Mouse (Mus musculus) ES-E14 (cell line): Measurements from ENCODE around the gene Abhd4. TPM values are rescaled to one million over a fixed set of nuclear protein-coding genes. Genes with fewer than 3 reads are reported as not detected.

Experiments
- DNase-seq: peaks from one replicate; pipeline ENCODE4 v3.0.0-alpha.2; 2013; ENCODE audit warnings: low read depth, low spot score
- H3K27ac ChIP-seq: 2 replicates; pipeline ENCODE4 v1.5.1; 2012; ENCODE audit warnings: low read depth, mild to moderate bottlenecking, low read length, moderate library complexity, mixed read lengths; ENCODE audit not compliant: poor library complexity, insufficient read depth, severe bottlenecking
- H3K36me3 ChIP-seq: 2 replicates; pipeline ENCODE4 v1.6.1; 2012; ENCODE audit warnings: mild to moderate bottlenecking, low read length, moderate library complexity, mixed read lengths; ENCODE audit not compliant: control insufficient read depth, poor library complexity, insufficient read depth, severe bottlenecking
- H3K4me1 ChIP-seq, 2 experiments: fragments of 150-350 bp in 1 of 2; sonication (generic) in 1 of 2; 2 replicates each; pipeline ENCODE4 v1.6.1; 2012; ENCODE audit warnings: low read length in 2 of 2, mild to moderate bottlenecking in 1 of 2, mixed read lengths in 1 of 2; ENCODE audit not compliant: control insufficient read depth in 2 of 2, insufficient read depth in 2 of 2, poor library complexity in 1 of 2
- H3K4me3 ChIP-seq, 2 experiments: fragments of 150-350 bp in 1 of 2; sonication (generic) in 1 of 2; 2 replicates each; pipeline ENCODE4 v1.5.1; 2012; ENCODE audit warnings: low read length in 2 of 2, low read depth in 1 of 2, mild to moderate bottlenecking in 1 of 2, mixed read lengths in 1 of 2; ENCODE audit not compliant: insufficient read depth in 1 of 2, poor library complexity in 1 of 2, severe bottlenecking in 1 of 2
- H3K9ac ChIP-seq: 2 replicates; pipeline ENCODE4 v1.6.1; 2012; ENCODE audit warnings: low read depth, mild to moderate bottlenecking, low read length, mixed read lengths; ENCODE audit not compliant: poor library complexity, insufficient read depth, severe bottlenecking
- H3K9me3 ChIP-seq: fragments of 150-350 bp; sonication (generic); 2 replicates; pipeline ENCODE4 v1.6.1; 2012; ENCODE audit warnings: low read depth, mild to moderate bottlenecking, low read length; ENCODE audit not compliant: control insufficient read depth, insufficient read depth
- CHD2 ChIP-seq: IDR thresholded peaks from 2 replicates; pipeline ENCODE4 v1.6.1; 2014; ENCODE audit warnings: mild to moderate bottlenecking, low read depth, low read length, inconsistent platforms
- HCFC1 ChIP-seq: IDR thresholded peaks from 2 replicates; pipeline ENCODE4 v1.6.1; 2012; ENCODE audit warnings: low read length, inconsistent platforms, borderline replicate concordance; ENCODE audit not compliant: insufficient read depth
- MAFK ChIP-seq: IDR thresholded peaks from 2 replicates; pipeline ENCODE4 v1.6.1; 2014; ENCODE audit warnings: mild to moderate bottlenecking, low read depth, low read length, inconsistent platforms; ENCODE audit not compliant: insufficient read depth
- ZC3H11A ChIP-seq: IDR thresholded peaks from 2 replicates; pipeline ENCODE4 v1.6.1; 2012; ENCODE audit warnings: low read depth, mild to moderate bottlenecking, inconsistent platforms, low read length, borderline replicate concordance
- ZNF384 ChIP-seq: IDR thresholded peaks from 2 replicates; pipeline ENCODE4 v1.6.1; 2012; ENCODE audit warnings: low read depth, low read length, inconsistent platforms
- in situ Hi-C, 2 experiments: fragments of 600-800 bp; cut with MboI; formaldehyde crosslinking; loops; one replicate each; pipeline ENCODE4 v1.15.1; 2025; ENCODE audit warnings: low sequenced_read_pairs in 2 of 2, inconsistent platforms in 1 of 2; ENCODE audit not compliant: unreplicated experiment in 2 of 2
- total RNA-seq: library from RNA; depleted of rRNA; stranded (reverse); fragments of 300-350 nt; gene quantifications from 2 replicates; pipeline ENCODE4 v1.2.3, GENCODE M21; 2012

Gene Abhd4
- total RNA-seq, 1 experiment = 17.6 TPM

GRCm38 (mm10) chr14:54262622-54263021 lies 8.6 kb downstream of the Abhd4 start:
- Histone ChIP-seq H3K4me1 (peaks cover 0 to 12% of the 10 kb centered on the region in 2 experiments; a peak in 2 of 4 replicates), H3K27ac (no peak overlapping the region), H3K4me3 (no peak overlapping the region), H3K9ac (no peak overlapping the region), H3K9me3 (no peaks in the 10 kb centered on the region), H3K36me3 (peaks cover 18% of the 10 kb centered on the region; the same call in 1 of the 2 replicates)
- no peak for DNase-seq
- TF ChIP-seq ZNF384 (no peak), HCFC1 (no peak), CHD2 (no peak), MAFK (no peak)
- in situ Hi-C loops = no loop called here

GRCm38 (mm10) chr14:54263099-54263498 lies 9.1 kb downstream of the Abhd4 start:
- H3K27ac ChIP-seq = no peak overlapping the region
- no peak for DNase-seq
- H3K36me3 ChIP-seq = peaks cover 23% of the 10 kb centered on the region
- TF ChIP-seq MAFK (no peak), ZNF384 (no peak), HCFC1 (no peak), ZC3H11A (no peak)
- H3K9ac ChIP-seq = no peak overlapping the region
- H3K4me1 ChIP-seq = peaks cover 0 to 12% of the 10 kb centered on the region in 2 experiments; a peak in 2 of 4 replicates
- H3K9me3 ChIP-seq = no peaks in the 10 kb centered on the region
- H3K4me3 ChIP-seq = no peak overlapping the region
- in situ Hi-C loops = no loop called here

GRCm38 (mm10) chr14:54264231-54264630 lies 10.2 kb downstream of the Abhd4 start:
- no peak overlapping the region for H3K4me3 ChIP-seq
- peaks cover 27% of the 10 kb centered on the region for H3K36me3 ChIP-seq
- no peak for DNase-seq
- in situ Hi-C loops = no loop called here
- peaks cover 0 to 10% of the 10 kb centered on the region in 2 experiments; a peak in 2 of 4 replicates for H3K4me1 ChIP-seq
- TF ChIP-seq MAFK (no peak), CHD2 (no peak), ZNF384 (no peak), ZC3H11A (no peak), HCFC1 (no peak)
- H3K9ac ChIP-seq = no peak overlapping the region
- no peak overlapping the region for H3K27ac ChIP-seq
- H3K9me3 ChIP-seq = no peaks in the 10 kb centered on the region

- Histone ChIP-seq H3K4me3 (no peak overlapping the region), H3K4me1 (peaks cover 0 to 9% of the 10 kb centered on the region in 2 experiments; a peak in 2 of 4 replicates), H3K36me3 (peaks cover 27% of the 10 kb centered on the region), H3K27ac (no peak overlapping the region), H3K9ac (no peak overlapping the region), H3K9me3 (no peaks in the 10 kb centered on the region)
- no peak for DNase-seq
- no peak for TF ChIP-seq ZC3H11A
- no peak for TF ChIP-seq CHD2
- TF ChIP-seq ZNF384 = no peak
- no peak for TF ChIP-seq HCFC1
- TF ChIP-seq MAFK = no peak
- in situ Hi-C loops = no loop called here
Observed at GRCm38 (mm10) chr14:54265093-54265492, 11.1 kb downstream of the Abhd4 start.

GRCm38 (mm10) chr14:54265951-54266350 lies 12.0 kb downstream of the Abhd4 start:
- Histone ChIP-seq H3K9me3 (no peaks in the 10 kb centered on the region), H3K9ac (no peak overlapping the region), H3K27ac (no peak overlapping the region), H3K36me3 (peaks cover 27% of the 10 kb centered on the region), H3K4me1 (peaks cover 0 to 4% of the 10 kb centered on the region in 2 experiments; a peak in 1 of 4 replicates), H3K4me3 (no peak overlapping the region)
- DNase-seq = no peak
- no peak for TF ChIP-seq ZNF384
- no peak for TF ChIP-seq MAFK
- no peak for TF ChIP-seq HCFC1
- in situ Hi-C loops = no loop called here
